Mouse (Mus musculus) liver, embryonic 14.5 days (tissue): ENCODE measurements around the gene Rbms3.

Experiments
- CTCF ChIP-seq: IDR thresholded peaks from 2 replicates; pipeline ENCODE4 v1.5.1; 2016; ENCODE audit warnings: antibody characterized with exemption, low read depth, control low read depth
- EP300 ChIP-seq: IDR thresholded peaks from 2 replicates; pipeline ENCODE4 v1.6.1; 2016; ENCODE audit warnings: antibody characterized with exemption, low read depth

- no peak for TF ChIP-seq CTCF
- no peak for TF ChIP-seq EP300
Measured at GRCm38 (mm10) chr9:116630805-116631204, 998.9 kb downstream of the Rbms3 start.
